Mouse (Mus musculus) intestine, embryonic 14.5 days (tissue): ENCODE data around the gene Pfdn2. TPM values are rescaled to one million over a fixed set of nuclear protein-coding genes. Genes with fewer than 3 reads are reported as not detected.
A peak's percentile ranks its signal among the peaks of the same experiment; 100 is the strongest.

Experiments used
- ATAC-seq: fragments of 200-750 bp; cut with Nextera tagmentation; replicated peaks from 2 replicates; pipeline ENCODE4 v1.8.0; 2017; ENCODE audit warnings: low read depth, moderate number of reproducible peaks, moderate TSS enrichment, moderate library complexity; ENCODE audit not compliant: low FRiP score, low TSS enrichment
- DNase-seq: peaks from one replicate; pipeline ENCODE4 v3.0.0-alpha.2; 2018; ENCODE audit warnings: low spot score
- H3K27ac ChIP-seq: fragments of 300-500 bp; sonication (generic); 2 replicates; pipeline ENCODE4 v1.5.1; 2014; ENCODE audit warnings: low read depth, mild to moderate bottlenecking, control low read depth
- H3K27me3 ChIP-seq: fragments of 300-500 bp; sonication (generic); replicated peaks from 2 replicates; pipeline ENCODE4 v1.6.1; 2014; ENCODE audit warnings: low read length, control low read depth; ENCODE audit not compliant: control insufficient read depth, insufficient read depth
- H3K36me3 ChIP-seq: fragments of 300-500 bp; sonication (generic); 2 replicates; pipeline ENCODE4 v1.6.1; 2014; ENCODE audit warnings: low read length, control low read depth; ENCODE audit not compliant: control insufficient read depth, insufficient read depth
- H3K4me1 ChIP-seq: fragments of 300-500 bp; sonication (generic); replicated peaks from 2 replicates; pipeline ENCODE4 v1.6.1; 2014; ENCODE audit warnings: low read length, control low read depth, mixed read lengths; ENCODE audit not compliant: control insufficient read depth, insufficient read depth
- H3K4me2 ChIP-seq: fragments of 300-500 bp; sonication (generic); 2 replicates; pipeline ENCODE4 v1.6.1; 2014; ENCODE audit warnings: low read length
- H3K4me3 ChIP-seq: fragments of 300-500 bp; sonication (generic); 2 replicates; pipeline ENCODE4 v1.5.1; 2014; ENCODE audit warnings: low read depth, low read length, control low read depth, mixed read lengths
- H3K9ac ChIP-seq: fragments of 300-500 bp; sonication (generic); 2 replicates; pipeline ENCODE4 v1.6.1; 2014; ENCODE audit warnings: mild to moderate bottlenecking, low read length
- H3K9me3 ChIP-seq: fragments of 300-500 bp; sonication (generic); 2 replicates; pipeline ENCODE4 v1.6.1; 2016; ENCODE audit warnings: low read length, control low read depth; ENCODE audit not compliant: control insufficient read depth
- WGBS: fragments of 180-500 bp; shearing (Covaris S2); extraction: QIAGEN DNeasy Blood & Tissue Kit; methylation state at CpG from one replicate; pipeline ENCODE4 v1.1.7; 2014; 5-methylcytosine and 5-hydroxymethylcytosine counted together
- polyA plus RNA-seq: library from polyadenylated mRNA; unstranded; fragments of >200 nt; fragmentation: Nextera tagmentation; extraction: Ambion mirVana; gene quantifications from 2 replicates; pipeline ENCODE4 v1.2.1, GENCODE M21; 2014

Gene Pfdn2
- polyA plus RNA-seq, 1 experiment from 2014 or later, result 51.4 TPM

GRCm38 (mm10) chr1:171344715-171345114, 755 bp upstream of the Pfdn2 start:
- H3K27ac ChIP-seq, result no peak overlapping the region; the same call in 1 of the 2 replicates

DNA sequence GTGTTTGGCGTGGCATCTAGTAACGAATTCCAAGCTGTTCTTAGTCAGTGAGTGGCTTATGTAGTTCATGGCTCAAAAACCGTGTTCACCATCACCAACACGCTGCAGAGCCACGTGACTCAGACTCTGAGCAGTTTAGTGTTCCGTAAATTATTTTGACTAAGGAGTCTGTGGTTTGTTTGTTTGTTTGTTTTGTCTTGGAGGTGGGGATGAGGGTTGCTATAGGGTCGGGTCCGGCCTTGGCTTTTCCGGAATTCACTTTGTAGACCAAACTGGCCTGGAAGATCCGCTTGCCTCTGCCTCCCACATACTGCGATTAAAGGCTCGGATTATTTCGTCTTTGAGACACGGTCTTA, 603 bp downstream of the Pfdn2 start:
- Histone ChIP-seq H3K4me2 (peak overlapping the region; percentile 95), H3K4me3 (peak overlapping the region; percentile 85), H3K9ac (peak overlapping the region; percentile 82), H3K36me3 (peaks cover 29% of the 10 kb centered on the region), H3K27ac (no peak overlapping the region), H3K4me1 (peaks cover 11% of the 10 kb centered on the region), H3K9me3 (no peaks in the 10 kb centered on the region), H3K27me3 (no peaks in the 10 kb centered on the region)
- WGBS, result 1% methylated on average over 14 of the region's 14 CpGs
- DNase-seq, result no peak
- ATAC-seq, result no peak; the same call in 1 of the 2 replicates

More at GRCm38 (mm10) chr1:171344715-171345114, 755 bp upstream of the Pfdn2 start:
- WGBS, result 74% methylated on average over 9 of the region's 9 CpGs
- peak overlapping the region; percentile 82 for H3K9ac ChIP-seq
- DNase-seq (no peak), ATAC-seq (no peak)
- peak overlapping the region; percentile 85 for H3K4me3 ChIP-seq
- no peaks in the 10 kb centered on the region for H3K27me3 ChIP-seq
- peak overlapping the region; percentile 95 for H3K4me2 ChIP-seq
- peaks cover 11% of the 10 kb centered on the region for H3K4me1 ChIP-seq
- no peaks in the 10 kb centered on the region for H3K9me3 ChIP-seq
- H3K36me3 ChIP-seq, result peaks cover 43% of the 10 kb centered on the region

DNA sequence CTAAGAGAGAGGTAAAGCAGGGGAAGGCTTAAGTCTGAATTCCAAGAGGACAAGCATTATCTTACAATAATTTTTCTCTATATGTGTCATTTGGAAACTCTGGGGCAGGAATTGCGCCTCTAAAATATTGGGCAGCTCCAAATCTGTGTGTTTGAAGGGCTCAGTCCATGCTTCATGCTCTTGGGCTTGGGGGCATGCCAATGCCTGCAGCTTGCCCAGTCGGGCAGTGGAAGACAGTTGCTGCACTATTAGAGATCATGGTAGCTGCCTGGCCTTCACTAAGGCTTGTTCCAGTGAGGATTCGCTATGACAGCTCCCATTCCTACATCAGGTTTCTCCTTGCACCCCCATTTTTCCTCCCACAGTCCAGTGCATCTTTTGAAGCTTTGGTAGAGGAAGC, 3.2 kb downstream of the Pfdn2 start:
- no peak overlapping the region for H3K27ac ChIP-seq
- H3K36me3 ChIP-seq, result peaks cover 4% of the 10 kb centered on the region; the same call in 1 of the 2 replicates
- H3K9ac ChIP-seq, result no peak overlapping the region
- no peaks in the 10 kb centered on the region for H3K9me3 ChIP-seq
- H3K4me1 ChIP-seq, result peaks cover 9% of the 10 kb centered on the region
- no peak for ATAC-seq
- H3K27me3 ChIP-seq, result no peaks in the 10 kb centered on the region
- DNase-seq, result no peak
- WGBS, result 92% methylated on average over 3 of the region's 3 CpGs
- no peak overlapping the region for H3K4me3 ChIP-seq
- no peak overlapping the region for H3K4me2 ChIP-seq

DNA sequence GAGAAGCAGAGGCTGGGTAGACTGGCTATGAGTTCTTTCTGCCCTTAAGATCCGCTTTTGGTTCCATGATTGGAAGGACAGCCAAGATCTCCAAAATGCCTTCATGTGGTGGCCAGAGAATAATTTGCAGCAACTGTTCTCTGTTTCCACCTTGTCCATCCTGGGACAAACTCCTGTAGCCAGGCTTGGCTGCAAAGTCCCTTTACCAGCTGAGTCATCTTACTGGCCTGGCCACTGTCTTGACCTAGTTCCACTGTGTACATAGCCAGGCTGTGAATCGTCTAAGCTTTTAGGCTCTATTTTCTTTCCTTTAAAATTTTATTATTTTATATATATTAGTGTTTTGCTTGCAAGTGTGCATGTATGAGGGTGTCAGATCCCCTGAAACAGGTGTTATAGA, 3.7 kb downstream of the Pfdn2 start:
- no peak for ATAC-seq
- DNase-seq, result no peak

GRCm38 (mm10) chr1:171355812-171356340, 10.4 kb downstream of the Pfdn2 start:
- H3K27ac ChIP-seq, result no peak overlapping the region
- no peaks in the 10 kb centered on the region for H3K27me3 ChIP-seq
- H3K4me3 ChIP-seq, result no peak overlapping the region
- H3K9ac ChIP-seq, result no peak overlapping the region
- H3K4me2 ChIP-seq, result no peak overlapping the region
- ATAC-seq (no peak), DNase-seq (no peak)
- 87% methylated on average over 5 of the region's 5 CpGs for WGBS
- peaks cover 3% of the 10 kb centered on the region; the same call in 1 of the 2 replicates for H3K4me1 ChIP-seq
- H3K9me3 ChIP-seq, result no peaks in the 10 kb centered on the region
- H3K36me3 ChIP-seq, result peaks cover 33% of the 10 kb centered on the region

More for the DNA sequence above, 3.7 kb downstream of the Pfdn2 start:
- WGBS, result 90% methylated on average over 2 of the region's 2 CpGs
- no peaks in the 10 kb centered on the region for H3K9me3 ChIP-seq
- peaks cover 9% of the 10 kb centered on the region for H3K4me1 ChIP-seq
- no peak overlapping the region for H3K9ac ChIP-seq
- H3K4me3 ChIP-seq, result no peak overlapping the region
- no peaks in the 10 kb centered on the region for H3K27me3 ChIP-seq
- peaks cover 4% of the 10 kb centered on the region; the same call in 1 of the 2 replicates for H3K36me3 ChIP-seq
- H3K27ac ChIP-seq, result no peak overlapping the region
- H3K4me2 ChIP-seq, result no peak overlapping the region

DNA sequence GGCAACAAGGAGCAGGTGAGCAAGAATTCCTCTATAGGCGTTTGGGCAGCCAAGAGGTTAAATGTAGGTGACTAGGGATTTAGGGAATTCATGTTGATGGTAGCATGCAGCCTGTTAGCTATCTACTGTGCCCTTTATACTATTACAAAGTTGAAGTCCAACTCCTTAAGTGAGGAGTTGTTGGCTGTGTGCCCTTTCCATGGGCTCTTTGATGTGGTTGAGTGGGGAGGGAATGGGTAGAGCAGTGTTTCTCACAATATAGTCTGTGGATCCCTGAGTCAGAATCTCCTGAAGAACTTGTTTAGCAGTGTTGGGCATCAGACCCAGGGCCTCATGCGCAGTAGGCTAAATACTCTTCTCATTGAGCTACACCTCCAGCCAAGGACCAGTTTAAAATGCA, 11.3 kb downstream of the Pfdn2 start:
- WGBS, result 86% methylated on average over 2 of the region's 2 CpGs
- no peak overlapping the region for H3K9ac ChIP-seq

DNA sequence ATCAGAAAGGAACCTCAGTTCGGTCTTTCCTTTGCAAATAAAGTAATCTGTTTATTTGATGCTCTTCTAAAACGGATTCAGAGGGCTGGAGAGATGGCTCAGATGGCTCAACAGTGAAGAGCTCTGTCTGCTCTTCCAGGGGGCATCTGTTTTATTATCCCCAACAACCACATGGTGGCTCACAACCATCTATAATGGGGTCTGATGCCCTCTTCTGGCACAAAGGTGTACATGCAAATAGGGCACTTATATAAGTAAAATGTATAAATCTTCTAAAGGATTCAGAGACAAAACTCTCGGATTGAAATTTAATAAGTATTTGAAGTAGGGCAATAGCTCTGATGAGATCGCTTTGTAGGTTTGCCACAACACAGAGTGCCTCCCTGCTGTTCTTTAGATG, 13.0 kb downstream of the Pfdn2 start:
- Histone ChIP-seq H3K9ac (no peak overlapping the region), H3K9me3 (no peaks in the 10 kb centered on the region), H3K4me3 (no peak overlapping the region), H3K27ac (no peak overlapping the region), H3K4me2 (no peak overlapping the region), H3K27me3 (no peaks in the 10 kb centered on the region), H3K4me1 (peaks cover 6% of the 10 kb centered on the region), H3K36me3 (peaks cover 33% of the 10 kb centered on the region)
- DNase-seq (no peak), ATAC-seq (no peak)
- 69% methylated on average over 4 of the region's 4 CpGs for WGBS

More for the DNA sequence above, 11.3 kb downstream of the Pfdn2 start:
- ATAC-seq, result no peak
- Histone ChIP-seq H3K36me3 (peaks cover 33% of the 10 kb centered on the region), H3K9me3 (no peaks in the 10 kb centered on the region), H3K4me2 (no peak overlapping the region), H3K27ac (no peak overlapping the region), H3K27me3 (no peaks in the 10 kb centered on the region), H3K4me1 (peaks cover 6% of the 10 kb centered on the region), H3K4me3 (no peak overlapping the region)
- no peak for DNase-seq

DNA sequence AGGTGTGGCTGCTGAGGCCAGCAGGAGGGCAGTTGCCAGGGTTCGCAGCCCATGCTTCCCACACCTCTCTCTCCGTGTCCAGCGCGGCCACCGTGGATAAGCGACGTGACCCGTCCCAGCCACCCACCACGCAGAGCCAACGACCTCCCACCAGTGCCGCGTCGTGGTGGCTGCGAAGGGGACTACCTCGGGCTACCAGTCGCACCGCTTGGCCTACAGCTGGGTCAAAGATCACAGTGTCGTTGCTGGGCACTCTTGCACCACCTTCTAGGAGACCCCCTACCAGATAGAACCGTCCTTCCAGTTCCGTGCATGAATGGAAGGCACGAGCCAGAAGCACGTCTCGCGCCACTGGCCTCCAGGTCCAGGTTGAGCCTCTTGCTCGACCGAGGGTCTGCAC, 14.8 kb downstream of the Pfdn2 start:
- Histone ChIP-seq H3K4me3 (peak overlapping the region; percentile 59), H3K27ac (no peak overlapping the region), H3K4me1 (peaks cover 6% of the 10 kb centered on the region), H3K36me3 (peaks cover 33% of the 10 kb centered on the region), H3K4me2 (peak overlapping the region; percentile 56), H3K9ac (peak overlapping the region; percentile 31), H3K27me3 (no peaks in the 10 kb centered on the region), H3K9me3 (no peaks in the 10 kb centered on the region)
- 9% methylated on average over 26 of the region's 26 CpGs for WGBS
- ATAC-seq, result peak; percentile 50
- no peak for DNase-seq

DNA sequence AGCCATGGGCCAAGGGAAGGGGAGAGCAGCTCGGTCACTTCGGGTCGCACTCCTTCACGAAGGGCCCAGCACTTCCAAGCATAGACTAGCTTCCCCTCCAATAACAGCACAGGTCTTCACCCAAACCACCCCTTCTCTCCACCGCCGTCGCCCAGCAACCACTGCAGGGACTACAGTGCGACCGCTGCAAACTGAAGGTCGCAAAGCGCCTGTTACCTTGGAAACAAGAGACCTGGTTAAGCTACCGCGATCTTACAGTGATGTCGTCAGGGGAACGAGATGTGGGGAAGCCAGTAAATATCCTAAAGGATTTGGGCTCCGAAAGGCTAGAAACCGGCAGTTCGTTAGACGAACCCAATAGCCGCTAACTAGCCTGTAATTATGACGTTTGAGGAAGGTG, 15.2 kb downstream of the Pfdn2 start, which contains the start of gene Klhdc9:
TSS of gene Klhdc9 (minus strand) at position 143 of the 400 bp plus-strand sequence.
- no peaks in the 10 kb centered on the region for H3K9me3 ChIP-seq
- peak within 1 kb of the TSS; percentile 59 for H3K4me3 ChIP-seq
- WGBS, result under 1% methylated on average over 21 of the region's 21 CpGs
- peak within 1 kb of the TSS; percentile 56 for H3K4me2 ChIP-seq
- ATAC-seq (peak; percentile 93), DNase-seq (peak; percentile 93)
- H3K27ac ChIP-seq, result peak within 1 kb of the TSS; percentile 62; the same call in 1 of the 2 replicates
- H3K27me3 ChIP-seq, result no peaks in the 10 kb centered on the region
- H3K4me1 ChIP-seq, result peaks cover 6% of the 10 kb centered on the region
- peaks cover 33% of the 10 kb centered on the region for H3K36me3 ChIP-seq
- H3K9ac ChIP-seq, result peak within 1 kb of the TSS; percentile 72
